Mouse (Mus musculus) liver, adult 2 months (tissue): ENCODE measurements around the gene Smoc2.

ENCODE experiments used
- CTCF ChIP-seq: fragments of 200-500 bp; IDR thresholded peaks from 2 replicates; pipeline ENCODE4 v1.5.1; 2011; ENCODE audit warnings: low read depth, low read length, control low read depth
- POLR2A ChIP-seq: fragments of 200-500 bp; IDR thresholded peaks from 2 replicates; pipeline ENCODE4 v1.6.1; 2011; ENCODE audit warnings: low read length, control low read depth; ENCODE audit not compliant: insufficient read depth; ENCODE audit errors: extremely low read depth

DNA sequence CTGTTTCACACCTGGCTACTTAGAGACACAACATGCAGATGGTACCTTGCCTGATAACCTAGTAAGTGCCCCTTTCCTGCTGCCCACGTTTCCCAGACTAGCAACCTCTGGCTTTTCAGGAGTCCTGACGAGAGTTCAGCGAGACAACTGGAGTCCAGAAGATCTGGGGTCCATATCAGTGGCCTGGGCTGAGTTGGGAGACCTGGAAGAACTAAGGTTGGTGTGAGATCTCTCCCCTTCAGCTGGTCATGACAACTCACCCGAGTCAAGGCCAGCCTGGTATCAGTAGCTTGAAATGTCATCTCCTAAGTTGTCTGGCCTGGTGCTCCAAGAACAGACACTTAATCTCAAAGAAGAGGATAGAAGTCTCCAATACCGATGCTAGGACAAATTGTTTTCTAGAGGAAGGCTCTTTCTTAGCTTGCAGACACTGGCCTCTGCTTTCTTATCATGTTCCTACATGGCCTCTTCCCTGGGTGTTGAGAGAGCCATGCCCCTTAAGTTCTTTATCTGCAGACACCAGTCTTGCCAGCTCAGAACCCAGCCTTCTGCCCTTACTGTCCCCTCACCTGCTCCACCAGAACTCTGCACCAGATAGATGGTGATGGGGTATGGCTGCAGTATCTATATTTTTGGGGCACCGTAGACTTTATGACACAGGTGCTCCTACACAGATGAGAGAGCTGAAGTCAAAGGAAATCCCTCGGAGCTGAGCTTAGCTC, 21.3 kb upstream of the Smoc2 start:
- no peak for TF ChIP-seq POLR2A
- no peak for TF ChIP-seq CTCF
